Mouse (Mus musculus) gastrocnemius, postnatal 25 days (tissue): Measurements from ENCODE around the gene Marc1. TPM values are rescaled to one million over a fixed set of nuclear protein-coding genes. Genes with fewer than 3 reads are reported as not detected.

Experiments used
- DNase-seq: peaks from one replicate; pipeline ENCODE4 v3.0.0; 2022
- total RNA-seq, 2 experiments: library from RNA; stranded (reverse); gene quantifications; 1 replicate in 1 of 2; 2 replicates in 1 of 2; pipeline ENCODE4 v1.2.3; 2021

Gene Marc1
- total RNA-seq, 2 experiments from 2014 or later = 0.38 TPM; not detected in 1

DNA sequence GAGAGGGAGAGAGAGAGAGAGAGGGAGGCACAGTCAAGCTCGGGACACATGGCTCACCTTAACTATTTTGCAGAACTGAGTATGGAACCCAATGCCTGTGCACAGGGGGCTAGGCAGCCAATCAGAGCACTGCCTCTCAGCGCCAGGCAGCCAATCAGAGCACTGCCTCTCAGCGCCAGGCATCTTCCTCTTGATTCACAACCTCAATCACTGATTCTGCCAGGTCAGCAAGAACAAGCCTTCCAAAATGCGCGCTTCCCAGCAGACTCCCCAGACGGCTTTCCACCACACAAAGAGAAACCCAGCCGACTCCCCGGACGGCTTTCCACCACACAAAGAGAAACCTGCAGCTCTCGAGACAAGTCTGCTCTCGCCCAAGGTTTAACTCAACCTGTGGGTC is 11.6 kb upstream of the Marc1 start:
- DNase-seq = no peak

DNA sequence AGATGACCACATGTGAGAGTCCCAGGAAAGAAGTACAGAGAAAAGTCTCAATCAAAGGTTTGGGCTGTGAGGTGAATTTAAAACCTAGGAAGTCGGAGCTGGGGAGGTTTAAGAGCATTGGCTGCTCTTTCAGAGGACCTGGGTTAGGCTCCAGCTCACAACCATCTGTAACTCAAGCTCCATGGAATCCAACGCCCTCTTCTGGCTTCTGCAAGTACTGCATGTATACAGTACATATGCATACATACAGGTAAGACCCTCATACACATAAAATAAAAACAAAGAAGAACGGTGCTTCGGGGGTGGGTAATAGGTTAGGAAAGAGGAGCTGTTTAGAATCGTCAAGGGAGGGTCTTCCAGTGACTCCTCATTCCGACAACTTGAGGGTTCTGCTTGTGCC is 6.7 kb upstream of the Marc1 start:
- DNase-seq = no peak

DNA sequence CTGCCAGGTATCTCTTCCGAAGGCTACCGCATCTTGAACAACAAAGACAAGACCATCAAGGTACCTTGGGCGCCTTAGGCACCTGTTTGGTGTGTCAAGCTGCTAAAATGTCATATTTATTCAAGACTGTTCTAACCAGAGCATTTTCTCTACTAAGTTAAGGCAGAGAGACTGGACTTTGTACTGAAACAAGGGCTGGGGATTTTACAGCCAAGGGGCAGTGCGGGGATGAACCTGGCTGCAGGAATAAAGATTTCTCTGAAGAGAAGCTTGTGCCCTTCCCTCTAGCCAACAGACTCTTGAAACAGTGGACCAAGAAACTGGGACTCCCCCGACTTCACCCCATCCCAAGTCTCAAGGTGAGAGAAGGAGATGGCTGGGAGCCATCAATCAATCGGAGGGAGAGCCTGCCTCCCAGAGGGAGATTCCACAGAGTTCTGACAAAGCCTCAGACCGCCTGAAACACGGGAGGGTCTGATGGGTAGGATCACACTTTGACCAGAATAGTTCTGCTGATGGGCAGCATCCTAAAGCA is 670 bp upstream of the Marc1 start:
- DNase-seq = no peak

DNA sequence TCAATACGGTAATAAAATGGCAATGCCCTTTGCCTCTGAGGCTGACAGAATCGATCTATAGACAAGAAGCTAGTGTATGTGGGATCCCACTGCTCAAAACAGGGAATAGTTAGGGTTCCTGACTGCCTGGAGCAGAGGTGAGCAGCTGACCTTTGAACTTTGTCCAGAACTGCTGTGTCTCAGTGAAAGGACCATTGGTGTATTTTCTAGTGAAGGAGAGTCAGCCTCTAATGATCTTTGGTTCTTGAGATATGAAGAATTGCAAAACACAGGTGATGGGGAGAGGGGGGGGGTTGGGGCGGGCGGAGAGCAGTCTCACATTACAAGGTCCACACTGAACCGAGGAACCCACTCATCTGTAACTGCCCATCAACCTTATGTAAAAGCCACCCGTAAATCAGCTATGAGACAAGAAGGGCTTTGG is 1.5 kb downstream of the Marc1 start:
- DNase-seq = no peak

DNA sequence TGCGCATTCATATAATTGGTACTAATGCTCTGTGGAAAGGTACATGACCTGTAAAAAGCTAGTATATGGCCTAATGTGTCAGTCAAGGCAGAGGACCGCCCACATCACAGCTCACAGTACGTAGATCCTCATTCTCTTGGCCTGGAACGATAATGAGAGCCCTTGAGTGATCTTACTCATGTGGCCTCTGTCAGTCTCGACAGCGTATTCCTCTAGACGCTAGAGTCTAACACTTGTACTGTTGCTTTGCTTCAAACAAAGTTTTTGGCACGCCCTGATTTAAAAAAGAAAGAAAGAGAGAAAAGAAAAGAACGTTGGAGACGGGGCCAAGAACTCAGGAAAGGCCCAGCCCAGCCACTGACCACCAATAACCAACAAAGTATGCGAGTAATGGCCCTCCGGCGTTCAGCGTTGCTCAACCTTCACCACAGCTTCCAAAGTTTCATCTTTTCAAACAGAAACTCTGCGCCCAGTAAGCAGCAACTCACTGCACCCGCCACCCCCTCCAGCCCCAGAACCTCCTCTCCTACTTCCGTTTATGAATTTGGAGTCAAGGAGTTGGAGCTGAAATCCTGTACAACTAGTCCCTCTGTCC is 2.6 kb downstream of the Marc1 start:
- no peak for DNase-seq

DNA sequence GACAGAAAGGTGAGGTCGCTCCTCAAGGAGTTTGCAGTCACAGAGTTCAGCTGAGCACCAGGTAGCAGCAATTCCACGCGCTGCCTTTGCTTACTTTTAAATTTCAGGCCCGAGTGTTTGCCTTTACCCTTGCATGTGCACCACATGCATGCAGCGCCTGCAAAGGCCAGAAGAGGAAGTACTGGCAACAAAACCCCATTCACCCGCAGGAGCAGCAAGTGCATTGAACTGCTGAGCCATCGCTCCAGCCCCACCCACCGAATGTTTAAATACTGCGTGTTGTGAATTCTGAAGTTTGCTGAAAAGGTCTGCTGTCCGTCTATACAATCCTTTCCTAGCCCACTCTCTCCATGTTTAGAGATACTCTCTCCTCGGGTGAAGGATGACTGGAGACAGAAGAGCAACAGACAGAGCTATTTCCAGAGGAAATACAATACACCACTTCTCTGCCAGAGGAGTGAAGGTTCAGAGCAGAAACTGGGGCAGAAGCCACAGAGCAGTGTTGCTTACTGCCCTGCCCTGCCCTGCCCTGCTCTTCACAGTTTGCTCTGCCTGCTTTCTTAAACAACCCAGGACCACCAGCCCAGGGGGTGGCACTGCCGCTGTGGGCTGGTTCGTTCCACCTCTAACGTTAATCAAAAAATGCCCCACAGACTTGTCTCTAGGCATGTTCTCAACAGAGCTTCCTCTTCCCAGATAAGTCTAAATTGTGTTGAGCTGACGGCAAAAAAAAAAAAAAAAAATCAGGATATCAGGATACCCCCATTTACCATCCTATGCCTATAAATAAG is 3.3 kb downstream of the Marc1 start:
- no peak for DNase-seq

DNA sequence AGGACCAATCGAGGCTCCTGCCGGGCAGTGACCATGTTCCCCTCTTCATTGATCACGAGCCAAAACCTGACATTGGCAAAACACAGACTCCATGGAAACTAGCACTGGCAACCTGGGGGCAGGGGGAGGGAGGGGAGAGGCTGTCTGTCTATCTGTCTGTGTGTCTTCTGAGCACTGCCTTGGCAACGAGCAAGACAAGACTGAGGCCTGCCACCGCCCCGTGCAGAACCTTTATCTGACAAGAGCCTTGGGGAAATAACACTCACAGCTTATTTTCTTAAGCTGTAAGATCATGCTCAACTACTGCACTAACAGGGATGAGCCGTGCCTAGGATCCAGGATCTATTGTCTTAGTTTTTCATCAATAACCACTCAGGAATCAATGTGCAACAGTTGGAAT is 4.0 kb downstream of the Marc1 start:
- no peak for DNase-seq

DNA sequence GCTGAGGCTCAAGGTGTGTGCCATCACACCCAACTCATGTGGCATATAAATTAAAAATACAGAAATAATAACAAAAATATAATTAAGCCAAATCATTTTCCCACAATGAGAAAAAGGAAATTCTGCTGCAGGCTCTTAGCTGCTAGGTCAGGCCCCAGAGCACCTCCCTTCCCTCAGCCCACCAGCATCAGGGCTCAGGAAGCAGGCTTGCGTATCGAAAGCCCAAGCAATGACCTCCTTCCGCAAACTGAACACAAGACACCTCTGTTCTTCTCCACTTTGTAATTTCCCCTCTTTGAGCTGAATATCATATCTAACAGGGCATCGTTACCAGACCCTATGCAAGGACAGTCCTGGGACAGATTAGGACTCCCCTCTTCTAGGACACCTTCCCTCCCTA is 5.4 kb downstream of the Marc1 start:
- DNase-seq = no peak

DNA sequence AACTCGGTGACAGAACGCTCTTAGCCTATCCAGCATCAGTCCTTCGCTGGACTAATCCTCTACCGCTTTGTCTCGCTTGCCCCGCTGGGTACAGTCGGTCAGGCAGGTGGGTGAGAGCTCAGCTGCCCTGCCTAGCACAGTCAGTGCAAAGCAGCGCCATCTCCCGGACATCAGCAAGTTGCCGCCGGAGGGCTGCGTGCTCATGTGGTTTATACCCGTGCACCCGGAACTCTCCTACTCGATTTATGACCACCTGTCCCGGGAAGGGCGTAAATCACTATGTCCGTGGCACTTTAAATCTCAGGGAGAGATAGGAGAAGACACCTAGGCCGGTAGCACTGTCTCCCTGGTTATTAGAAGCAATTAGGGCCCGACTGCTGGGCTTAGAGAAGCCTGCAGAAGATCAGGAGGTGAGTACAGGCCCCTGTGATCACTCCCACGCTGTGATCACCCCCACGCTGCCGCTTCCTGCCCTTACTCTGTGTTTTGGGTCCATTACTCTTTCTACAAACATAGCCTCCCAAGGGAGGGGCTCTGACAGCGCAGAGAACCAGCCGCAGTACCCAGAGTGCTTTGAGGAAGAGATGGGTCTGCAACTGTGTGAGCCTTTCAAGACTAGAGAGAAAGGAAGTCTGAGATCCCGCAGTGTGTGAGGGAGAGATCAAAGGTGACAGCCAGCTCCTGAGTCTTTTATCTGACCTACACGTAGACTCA is 17.8 kb downstream of the Marc1 start:
- peak; percentile 34 for DNase-seq

DNA sequence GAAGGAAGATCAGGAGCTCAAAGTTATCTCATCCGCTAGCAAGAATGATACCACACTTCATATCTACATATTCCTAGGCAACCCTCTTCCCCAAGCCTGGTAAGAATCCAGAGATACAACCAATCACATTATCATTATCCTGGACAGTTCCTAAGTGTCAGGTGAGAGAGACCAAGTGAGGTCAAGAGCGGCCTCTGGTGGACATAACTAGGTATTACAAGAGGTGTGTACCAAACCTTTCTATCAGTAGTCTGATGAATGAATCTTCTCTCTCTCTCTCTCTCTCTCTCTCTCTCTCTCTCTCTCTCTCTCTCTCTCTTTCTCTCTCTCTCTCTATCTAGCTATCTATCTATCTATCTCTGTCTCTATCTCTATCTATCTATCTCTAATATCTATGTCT is 20.0 kb downstream of the Marc1 start:
- DNase-seq = no peak

DNA sequence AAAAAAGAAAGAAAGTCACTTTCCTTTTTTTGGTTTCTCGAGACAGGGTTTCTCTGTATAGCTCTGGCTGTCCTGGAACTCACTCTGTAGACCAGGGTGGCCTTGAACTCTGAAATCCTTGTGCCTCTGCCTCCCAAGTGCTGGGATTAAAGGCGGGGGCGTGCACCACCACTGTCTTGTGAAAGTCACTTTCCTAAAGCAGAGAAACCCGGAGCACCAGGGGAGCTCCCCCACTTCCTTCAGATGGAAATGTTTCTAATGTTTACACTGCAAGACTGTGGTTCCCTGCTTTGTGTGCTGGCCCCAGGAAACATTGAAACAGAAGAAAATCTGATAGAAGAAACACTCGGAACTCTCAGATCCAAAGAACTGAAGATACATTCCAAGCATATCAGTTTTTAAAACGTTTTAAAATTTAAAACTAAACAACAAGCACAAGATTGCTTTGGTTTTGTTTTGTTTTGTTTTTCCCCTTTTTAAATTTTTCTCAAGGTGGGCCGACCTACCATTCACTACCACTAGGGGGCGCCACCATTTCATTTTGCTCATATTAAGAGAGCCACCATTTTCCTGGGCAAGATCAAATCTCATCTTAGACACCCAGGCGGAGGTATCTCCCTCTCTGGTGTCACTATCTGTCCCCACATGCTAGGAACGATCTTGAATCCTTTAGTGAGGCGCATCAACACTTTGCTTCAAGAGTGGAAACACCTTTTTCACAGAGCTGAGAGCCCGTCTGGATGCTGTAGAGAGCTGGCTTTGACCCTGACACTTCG is 24.5 kb downstream of the Marc1 start:
- DNase-seq = no peak

DNA sequence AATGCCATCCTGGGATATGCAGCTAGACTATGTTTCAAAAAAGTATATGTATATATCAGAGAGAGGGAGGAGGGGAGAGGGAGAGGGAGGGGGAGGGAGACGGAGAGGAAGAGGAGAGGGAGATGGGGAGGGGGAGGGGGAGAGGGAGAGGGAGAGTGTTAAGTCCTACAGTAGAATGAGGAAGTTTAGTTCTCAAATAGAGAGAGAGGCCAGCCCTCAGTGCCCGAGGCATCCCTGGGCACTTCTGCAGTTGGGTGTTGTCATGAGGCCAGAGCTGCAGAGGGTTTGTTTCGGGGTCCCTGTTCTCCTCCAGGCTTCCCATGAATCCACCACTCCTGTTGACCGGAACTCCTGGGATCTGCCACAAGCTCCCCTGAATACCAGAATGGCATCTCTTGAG is 27.5 kb downstream of the Marc1 start:
- DNase-seq = no peak

DNA sequence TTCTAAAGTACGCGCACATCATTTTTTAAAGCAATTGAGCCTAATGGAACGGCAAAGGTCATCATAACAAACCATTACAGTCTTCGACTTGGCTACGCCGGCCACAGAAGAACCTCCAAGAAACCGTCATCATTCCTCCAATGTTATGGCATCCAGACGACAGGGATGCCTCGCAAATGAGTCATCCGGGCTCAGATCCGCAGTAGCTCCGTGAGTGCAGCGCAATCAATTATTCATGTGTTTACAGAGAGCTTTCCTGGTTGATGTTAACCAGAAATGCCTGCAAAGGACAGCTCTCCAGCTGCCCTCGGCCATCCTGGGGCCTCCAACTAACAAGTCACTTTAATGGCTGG is 29.0 kb downstream of the Marc1 start:
- DNase-seq = peak; percentile 31

DNA sequence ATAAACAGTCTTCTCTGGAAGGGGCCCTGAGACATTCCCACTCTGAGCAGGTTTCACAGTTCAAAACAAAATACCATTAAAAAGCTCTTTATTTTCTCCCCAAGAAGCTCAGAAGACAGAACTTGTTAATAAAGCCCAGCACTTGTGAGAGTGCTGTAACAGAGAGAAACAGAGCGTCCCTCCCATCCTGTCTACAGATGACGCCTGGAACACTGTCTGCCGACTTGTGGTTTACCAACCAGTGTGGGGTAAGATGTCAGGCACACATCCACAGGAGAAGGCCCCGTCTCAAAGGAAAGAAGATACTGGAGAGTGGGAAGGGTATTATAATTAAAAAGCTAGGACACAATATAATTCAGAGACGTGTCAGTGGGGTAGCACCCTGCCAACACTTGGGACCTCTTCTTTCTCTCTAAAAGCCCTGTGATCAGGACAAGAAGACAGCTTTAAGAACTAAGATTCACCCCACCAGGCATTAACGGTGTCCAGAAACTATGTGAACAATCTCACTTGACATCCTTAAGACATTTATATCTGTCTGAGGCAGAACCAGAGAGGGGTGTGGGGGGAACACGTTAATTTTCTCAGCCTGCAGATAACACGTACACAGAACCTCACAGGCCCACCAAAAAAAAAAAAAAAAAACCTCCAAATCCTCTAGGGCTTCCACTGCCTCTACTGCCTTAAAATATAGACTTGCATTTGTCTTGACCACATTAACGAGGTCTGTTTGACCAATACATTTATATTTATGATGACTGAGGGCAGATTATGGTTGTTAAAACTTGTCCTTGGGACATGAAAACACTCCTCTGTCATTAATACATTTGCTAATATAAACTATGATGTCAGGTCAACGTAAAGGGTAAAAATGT is 29.6 kb downstream of the Marc1 start:
- no peak for DNase-seq

DNA sequence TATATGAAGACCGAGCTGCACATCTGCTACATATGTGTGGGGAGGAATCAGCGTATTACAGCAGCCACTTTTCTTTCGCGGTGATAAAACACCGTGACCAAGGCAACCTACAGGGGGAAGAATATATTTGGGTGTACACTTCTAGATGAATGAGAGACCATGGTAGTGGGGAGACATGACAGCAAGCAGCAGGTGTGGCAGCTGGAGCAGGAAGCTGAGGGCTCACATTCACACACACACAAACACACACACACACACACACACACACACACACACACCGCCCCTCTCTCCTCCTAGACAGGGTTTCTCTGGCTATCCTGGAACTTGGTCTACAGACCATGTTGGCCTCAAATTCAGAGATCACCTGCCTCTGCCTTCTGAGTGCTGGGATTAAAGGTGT is 33.0 kb downstream of the Marc1 start:
- no peak for DNase-seq

DNA sequence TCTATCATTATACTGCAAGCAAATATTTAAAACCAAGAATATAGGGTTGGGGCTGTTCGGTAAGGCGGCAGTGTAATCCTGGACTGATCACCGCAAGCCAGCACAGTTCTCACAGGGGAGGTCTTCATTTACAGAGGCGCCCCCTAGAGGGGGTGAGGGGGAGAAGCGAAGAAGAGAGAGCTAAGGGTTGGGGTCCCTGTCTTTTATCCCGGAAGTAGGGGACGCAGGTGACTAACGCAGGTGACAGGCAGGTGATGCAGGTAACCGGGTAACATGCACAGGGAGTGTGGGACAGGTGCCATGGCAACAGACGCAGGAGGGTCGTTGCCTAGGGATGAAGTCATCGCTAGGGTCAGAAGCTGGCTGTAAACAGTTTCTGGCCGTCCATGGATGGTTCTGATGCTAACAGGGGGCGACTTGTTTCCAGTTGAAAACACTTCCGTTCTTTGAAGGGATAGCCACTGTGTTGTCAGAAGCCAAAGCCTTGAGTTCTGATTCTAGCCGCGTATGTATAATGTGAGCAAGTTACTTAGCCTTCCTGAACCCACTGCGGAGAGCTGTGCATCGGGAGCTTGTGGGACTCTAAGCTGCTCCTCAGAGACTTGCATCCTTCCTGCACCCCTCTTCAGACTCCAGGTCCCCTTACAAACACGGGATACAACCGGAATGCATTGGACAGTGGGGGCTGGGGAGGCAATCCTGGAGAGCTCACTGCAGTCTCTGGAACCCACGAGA is 33.9 kb downstream of the Marc1 start:
- no peak for DNase-seq

DNA sequence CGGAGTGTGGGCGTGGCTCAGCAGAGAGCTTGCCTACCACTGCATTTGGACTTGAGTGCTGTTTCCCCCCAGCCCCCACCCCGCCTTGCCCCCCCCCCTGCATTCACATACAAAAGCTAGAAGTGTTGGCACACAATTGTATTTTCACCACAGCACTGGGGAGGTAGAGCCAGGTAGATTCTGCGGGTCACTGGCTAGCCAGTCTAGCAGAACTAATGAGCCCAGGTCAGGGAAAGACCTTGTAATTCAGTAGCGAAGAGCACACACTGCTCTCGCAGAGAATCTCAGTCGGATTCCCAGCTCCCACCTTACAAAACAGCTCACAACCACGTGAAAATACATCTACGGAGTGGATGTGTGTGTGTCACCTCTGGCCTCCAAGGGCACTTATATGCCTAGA is 35.8 kb downstream of the Marc1 start:
- no peak for DNase-seq

DNA sequence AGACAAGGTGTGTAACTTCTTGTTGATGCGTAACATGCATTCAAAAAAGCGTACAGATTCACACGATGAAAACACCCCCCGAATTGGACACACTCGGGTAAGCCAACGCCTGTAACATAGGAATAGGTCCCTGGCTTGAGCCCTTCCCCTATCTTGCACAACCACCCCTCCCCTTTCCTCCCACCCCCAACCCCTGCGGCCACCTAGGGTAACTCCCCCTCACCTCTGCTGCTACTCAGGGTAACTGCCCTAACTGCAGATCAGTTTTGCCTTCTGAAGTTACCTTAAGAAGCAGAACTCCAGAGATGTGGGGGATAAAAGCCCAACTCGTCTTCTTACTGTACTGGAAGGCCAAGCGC is 39.2 kb downstream of the Marc1 start:
- no peak for DNase-seq

DNA sequence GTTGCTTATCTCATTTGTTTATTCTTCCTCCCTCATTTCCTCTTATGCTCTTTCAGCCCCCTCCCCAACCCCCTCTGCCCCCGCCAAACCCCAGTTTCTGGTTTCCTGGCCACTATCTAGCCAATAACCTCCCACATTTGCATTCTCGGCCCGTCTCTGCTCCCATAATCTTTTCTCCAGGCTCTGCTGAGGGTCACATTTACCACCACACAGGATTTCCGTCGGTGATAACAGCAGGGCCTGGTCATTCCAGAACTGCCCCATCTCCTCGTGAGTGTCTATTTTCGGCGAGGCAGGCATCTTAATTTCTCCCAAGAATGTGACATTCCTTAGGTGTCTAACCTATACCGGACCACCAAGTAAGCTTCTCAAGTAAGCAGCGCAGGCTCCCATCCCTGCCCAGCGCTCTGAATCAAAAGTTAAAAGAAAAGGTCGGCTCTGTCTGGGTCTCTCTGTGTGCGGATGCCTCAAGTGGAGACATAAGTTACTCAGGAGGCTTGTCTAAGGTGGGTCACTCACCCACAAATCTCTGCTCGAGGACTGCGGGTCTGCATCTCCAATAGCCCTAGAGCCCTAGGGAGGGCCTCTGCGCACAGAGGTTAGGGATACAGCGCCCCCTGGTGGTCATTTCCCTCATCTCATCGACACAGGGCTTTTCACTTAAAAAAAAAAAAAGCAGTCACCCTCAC is 39.8 kb downstream of the Marc1 start:
- peak; percentile 63 for DNase-seq

DNA sequence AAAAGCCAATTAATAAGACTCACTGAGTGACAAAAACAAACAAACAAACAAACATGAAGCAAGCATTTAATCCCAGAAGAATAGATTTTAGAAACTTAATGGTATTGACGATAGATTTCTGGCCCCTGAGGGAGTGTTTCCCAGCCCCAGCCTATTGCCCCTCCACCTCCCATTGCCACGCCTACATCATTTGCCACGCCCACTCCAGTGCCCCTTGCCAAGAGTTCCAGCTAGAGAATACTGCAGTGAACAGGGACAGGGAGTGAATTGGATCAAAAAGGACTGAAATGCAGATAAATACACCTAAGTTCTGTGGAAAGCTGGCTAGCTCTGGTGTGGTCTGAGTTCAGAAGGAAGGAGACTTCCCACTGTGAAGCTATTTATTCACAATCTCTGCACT is 47.2 kb downstream of the Marc1 start:
- no peak for DNase-seq
